Mouse (Mus musculus) cerebellum, adult 11 months (tissue): ENCODE data around the gene Cyp11a1.

Source experiments
- DNase-seq: peaks from one replicate; pipeline ENCODE4 v3.0.0; 2022

Cyp11a1 gene

GRCm38 (mm10) chr9:58005753-58006461 lies at the start of gene Cyp11a1:
Cyp11a1 (plus strand) TSS chr9:58006411.
- no peak for DNase-seq

DNA sequence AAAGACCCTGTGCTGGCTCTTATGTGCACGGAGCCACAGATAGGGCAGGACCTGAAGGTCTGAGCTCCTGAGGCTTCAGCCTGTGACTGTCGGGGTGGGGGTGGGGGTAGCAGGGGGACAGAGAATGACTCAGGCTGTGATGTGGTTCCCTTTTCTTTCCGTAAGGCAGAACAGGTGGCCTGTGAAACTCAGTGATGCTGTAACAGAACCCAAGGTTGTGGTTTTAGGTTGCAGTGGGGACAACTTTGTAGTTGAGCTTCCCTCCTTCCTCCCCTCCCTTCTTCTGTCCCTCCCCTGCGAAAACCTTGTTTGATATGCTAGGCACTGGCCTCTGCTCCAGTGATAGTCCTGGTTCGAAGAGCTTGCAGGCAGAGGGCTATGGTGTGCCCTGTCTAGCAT lies 49.4 kb upstream of the Cyp11a1 start:
- DNase-seq, result no peak

DNA sequence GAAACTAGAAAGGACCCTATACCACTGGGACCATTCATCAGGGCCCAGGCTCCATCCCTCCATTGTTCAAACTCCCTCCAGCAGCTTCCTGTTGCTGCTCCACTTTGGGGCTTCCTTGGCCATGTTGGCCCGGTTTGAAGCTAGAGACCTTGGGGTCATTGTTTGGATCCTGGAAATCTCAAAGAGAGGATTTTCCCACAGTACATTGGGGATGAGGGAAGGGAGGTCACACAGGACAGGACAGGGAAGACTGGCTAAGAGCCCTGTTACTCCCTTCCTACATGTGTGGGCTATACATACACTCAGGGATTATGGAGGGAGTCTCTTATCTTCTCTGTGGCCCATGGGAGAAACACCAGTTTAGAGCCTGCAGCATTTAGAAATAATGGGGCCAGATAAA lies 47.6 kb upstream of the Cyp11a1 start:
- DNase-seq, result no peak

- no peak for DNase-seq
Measured at GRCm38 (mm10) chr9:57959399-57959798, 46.8 kb upstream of the Cyp11a1 start.

DNA sequence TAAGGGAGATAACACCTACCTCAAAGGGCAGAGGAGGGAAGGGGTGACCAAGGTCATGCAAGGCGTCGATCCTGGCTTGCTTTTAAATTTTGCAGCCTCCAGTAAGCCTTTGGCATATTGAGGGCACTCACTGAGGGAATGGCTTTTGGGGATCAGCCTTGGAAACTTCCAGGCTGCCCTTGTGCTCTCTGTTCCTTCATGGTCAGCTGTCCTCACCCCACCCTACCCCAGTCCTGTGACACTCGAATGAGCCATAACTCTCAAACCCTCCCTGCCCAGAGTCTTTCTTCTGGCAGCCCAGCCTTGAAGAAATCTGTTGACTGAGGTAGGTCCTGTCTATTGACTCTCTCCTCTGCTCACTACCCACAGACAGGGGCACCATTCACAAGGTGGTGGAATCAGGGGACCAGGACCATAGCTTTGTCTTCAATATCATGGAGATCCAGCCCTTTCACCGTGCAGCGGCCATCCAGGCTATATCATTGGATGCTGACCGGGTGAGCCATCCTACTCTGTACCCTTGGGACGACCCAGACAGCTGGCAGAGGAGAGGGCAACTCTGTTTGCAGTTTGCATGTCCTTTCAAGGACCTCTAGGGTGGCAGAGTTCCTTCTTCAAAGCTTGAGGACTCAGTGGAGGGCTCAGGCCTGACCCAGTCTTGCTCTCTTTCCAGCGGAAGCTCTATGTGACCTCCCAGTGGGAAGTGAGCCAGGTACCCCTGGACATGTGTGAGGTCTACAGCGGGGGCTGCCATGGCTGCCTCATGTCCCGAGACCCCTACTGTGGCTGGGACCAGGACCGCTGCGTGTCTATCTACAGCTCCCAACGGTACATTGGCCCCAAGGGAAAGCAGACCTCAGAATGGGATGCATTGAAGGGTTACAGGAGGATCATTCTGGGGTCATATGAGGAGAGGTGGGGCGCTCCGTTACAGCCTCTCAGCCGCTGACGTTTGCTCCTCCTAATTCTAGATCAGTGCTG lies 46.0 kb upstream of the Cyp11a1 start:
- DNase-seq, result no peak

GRCm38 (mm10) chr9:57961226-57961625 lies 45.0 kb upstream of the Cyp11a1 start:
- DNase-seq, result no peak

DNA sequence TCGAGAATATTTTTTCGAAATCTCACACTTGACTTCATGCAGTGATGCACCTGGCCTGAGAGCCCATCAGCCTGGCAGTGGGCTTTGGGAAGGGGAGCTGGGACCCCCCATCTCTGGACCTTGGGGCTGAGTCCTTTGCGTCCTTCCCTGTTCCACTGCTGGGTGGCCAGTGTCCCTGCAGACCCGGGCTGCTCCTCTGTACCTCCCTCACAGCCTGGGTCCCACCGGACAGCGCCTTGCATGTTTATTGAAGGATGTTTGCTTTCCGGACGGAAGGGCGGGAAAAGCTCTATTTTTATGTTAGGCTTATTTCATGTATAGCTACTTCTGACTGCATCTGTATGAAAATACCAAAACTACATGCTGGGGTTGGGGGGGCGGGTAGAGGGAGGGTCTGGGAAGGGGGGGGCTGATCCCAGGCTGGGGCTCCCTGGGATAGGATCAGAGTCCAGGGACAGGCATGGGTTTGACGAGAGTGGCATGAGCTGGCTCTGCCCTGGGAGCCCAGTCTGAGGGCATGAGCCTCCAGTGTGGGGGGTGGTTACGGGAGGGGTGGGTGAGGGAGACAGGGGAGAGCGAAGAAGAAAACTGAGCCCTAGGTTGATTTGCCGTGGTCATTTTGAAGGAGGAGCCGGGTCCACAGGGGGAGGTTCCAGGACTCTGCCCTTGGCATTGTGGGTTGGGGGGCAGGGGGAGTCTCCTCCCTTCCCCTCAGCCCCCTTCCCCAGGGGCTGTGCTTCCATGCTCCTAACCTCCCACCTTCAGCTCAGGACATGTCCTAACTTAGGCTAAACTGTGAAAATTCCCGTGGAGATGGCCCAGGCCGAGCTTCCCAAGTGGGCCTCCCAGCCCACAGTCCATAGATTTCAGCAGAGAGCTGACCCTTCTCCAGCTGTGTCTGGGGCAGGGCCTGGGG lies 44.1 kb upstream of the Cyp11a1 start:
- DNase-seq, result no peak

GRCm38 (mm10) chr9:57963249-57963997 lies 42.8 kb upstream of the Cyp11a1 start:
- DNase-seq, result no peak

- DNase-seq, result no peak
Measured at GRCm38 (mm10) chr9:57963998-57964395, 42.2 kb upstream of the Cyp11a1 start.

- DNase-seq, result no peak
Measured at GRCm38 (mm10) chr9:57964528-57965250, 41.5 kb upstream of the Cyp11a1 start.

DNA sequence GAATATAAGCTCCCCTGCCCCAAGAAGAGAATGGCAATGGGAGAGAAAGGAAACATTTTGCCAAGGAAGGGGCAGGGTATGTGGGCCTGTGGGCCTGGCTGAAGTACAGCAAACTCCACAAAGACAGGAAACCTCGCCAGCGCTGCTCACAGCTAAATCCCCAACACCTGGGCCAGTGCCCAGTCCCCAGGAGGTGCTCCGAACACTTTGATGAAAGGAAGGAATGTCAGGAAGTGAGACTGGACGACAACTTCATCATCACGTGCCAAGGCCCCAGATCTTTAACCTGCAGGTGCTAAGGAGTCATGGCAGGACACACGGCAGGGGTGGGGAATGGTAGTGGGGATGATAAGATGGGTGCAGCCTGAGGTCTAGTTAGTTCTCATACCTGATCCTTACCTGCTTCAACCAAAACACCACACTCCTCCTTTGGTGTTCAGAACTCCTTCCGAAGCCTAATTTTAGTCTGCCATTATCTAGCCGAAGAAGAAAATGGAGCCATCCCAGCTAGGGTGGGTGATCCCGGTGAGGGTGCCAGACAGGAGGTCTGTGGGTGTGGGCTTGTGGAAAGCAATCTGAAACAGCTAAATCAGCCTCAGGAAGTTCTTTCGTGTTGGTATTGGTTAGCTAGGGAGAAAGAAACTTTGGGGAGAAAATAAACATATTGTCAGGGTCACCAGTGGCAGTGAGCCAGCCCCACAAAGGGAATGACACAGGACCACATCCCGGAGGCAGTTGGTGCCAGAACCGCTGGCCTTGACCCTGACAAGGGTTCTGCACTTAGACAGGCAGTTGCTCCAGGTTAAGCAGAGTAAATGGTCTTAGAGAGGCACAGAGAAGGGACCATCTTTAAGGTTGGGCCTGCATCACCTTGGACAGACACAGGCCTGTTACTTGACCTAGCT lies 40.7 kb upstream of the Cyp11a1 start:
- DNase-seq, result no peak

- peak; percentile 78 for DNase-seq
Measured at GRCm38 (mm10) chr9:57967237-57967960, 38.8 kb upstream of the Cyp11a1 start.

DNA sequence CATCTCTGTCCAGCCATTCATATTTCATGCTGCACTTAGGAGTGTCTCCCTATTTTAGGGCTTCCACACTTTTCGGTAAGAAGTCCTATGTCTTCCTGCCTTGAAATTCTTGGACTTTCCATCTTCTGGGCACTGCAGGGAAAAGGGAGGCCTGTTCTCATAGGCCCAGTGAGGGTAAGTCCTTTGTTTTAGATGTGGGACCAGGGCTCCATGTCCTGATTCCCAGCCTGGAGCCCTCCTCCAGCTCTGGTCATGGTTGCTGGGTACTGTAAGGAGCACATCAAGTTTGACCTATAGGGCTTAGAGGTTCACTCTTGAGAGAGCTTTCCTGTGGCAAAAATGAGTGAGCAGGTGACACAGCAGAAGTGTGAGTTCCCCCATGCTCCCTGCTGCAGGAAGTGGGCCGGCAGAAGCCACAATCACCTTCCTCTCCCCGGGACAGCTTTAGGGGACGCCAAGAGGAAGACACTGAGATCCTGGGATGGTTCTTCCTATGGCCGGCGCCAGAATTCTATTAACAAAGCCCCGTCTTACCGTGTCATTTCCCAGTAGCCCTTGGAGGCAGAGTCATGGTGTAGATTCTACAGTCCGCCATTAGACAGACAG lies 37.9 kb upstream of the Cyp11a1 start:
- DNase-seq, result no peak

- DNase-seq, result no peak
Measured at GRCm38 (mm10) chr9:57968783-57969542, 37.2 kb upstream of the Cyp11a1 start.

GRCm38 (mm10) chr9:57969736-57970495 lies 36.3 kb upstream of the Cyp11a1 start:
- no peak for DNase-seq

DNA sequence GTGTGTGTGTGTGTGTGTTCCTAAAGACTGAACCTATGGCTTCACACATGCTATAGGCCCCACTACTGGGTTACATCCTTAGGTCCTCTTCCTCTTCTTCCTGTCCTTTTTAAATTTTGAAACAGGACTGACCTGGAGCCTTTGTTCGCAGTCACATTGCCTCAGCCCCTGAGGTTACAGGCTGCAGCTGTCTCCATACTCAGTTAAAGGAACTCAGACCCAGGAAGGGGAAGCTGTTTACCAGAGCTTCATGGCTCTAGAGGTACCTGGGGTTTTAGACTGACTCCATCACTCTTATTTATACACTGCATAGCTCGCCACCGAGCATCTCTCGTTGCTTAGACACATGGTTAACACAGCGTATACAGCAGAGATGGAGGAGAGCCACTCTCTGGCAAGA lies 34.8 kb upstream of the Cyp11a1 start:
- DNase-seq, result no peak

- no peak for DNase-seq
Measured at GRCm38 (mm10) chr9:57972141-57972591, 34.0 kb upstream of the Cyp11a1 start.
